Mouse (Mus musculus): ENCODE measurements at regions not wholly inside any gene's neighbourhood (a gene's known extent, or its start where the extent isn't known, plus 50 kb on each side); places are given as distances from the start of the nearest gene placed in this dataset.
"Not testable (repeated sequence)": the region's sequence is repeated elsewhere in the genome, so short reads cannot be mapped to it uniquely, and the experiment has no call there.

DNA sequence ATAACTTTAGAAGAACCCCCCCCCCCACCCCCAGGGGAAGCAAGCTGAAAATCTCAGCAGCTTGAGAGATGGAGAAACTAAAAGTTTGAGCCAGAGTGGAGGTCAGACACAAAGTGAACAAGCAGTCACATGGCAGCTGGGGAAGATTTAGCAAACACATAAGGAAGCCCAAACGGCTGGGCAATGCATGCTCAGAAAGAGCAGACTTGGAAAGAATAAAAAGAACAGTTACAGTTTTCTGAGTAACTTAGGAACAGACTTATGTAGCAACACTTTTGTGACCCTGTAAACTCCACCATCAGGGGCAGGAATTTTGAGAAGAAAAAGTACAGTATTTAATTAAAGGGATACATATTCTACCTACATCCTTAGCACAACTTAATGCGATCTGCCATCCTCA lies 1089.2 kb downstream of the Sorcs3 start:
- no peak overlapping the region for H3K4me2 ChIP-seq (ENCODE audit: low read depth, low read length)
- H3K4me3 ChIP-seq (ENCODE audit: low read length) = no peak overlapping the region
- H3K4me1 ChIP-seq (ENCODE audit: control insufficient read depth, insufficient read depth, low read length) = no peaks in the 10 kb centered on the region
- H3K27ac ChIP-seq (ENCODE audit: low read length) = no peak overlapping the region
- H3K9me3 ChIP-seq (ENCODE audit: control insufficient read depth, low read length) = no peaks in the 10 kb centered on the region
- WGBS = 72% methylated on average over 2 of the region's 2 CpGs
- ATAC-seq = no peak
- no peaks in the 10 kb centered on the region for H3K27me3 ChIP-seq (replicated peaks; ENCODE audit: control insufficient read depth, insufficient read depth, low read length)
- H3K9ac ChIP-seq (ENCODE audit: low read depth, low read length) = no peak overlapping the region
- H3K36me3 ChIP-seq (ENCODE audit: control insufficient read depth, insufficient read depth, low read length) = no peaks in the 10 kb centered on the region

DNA sequence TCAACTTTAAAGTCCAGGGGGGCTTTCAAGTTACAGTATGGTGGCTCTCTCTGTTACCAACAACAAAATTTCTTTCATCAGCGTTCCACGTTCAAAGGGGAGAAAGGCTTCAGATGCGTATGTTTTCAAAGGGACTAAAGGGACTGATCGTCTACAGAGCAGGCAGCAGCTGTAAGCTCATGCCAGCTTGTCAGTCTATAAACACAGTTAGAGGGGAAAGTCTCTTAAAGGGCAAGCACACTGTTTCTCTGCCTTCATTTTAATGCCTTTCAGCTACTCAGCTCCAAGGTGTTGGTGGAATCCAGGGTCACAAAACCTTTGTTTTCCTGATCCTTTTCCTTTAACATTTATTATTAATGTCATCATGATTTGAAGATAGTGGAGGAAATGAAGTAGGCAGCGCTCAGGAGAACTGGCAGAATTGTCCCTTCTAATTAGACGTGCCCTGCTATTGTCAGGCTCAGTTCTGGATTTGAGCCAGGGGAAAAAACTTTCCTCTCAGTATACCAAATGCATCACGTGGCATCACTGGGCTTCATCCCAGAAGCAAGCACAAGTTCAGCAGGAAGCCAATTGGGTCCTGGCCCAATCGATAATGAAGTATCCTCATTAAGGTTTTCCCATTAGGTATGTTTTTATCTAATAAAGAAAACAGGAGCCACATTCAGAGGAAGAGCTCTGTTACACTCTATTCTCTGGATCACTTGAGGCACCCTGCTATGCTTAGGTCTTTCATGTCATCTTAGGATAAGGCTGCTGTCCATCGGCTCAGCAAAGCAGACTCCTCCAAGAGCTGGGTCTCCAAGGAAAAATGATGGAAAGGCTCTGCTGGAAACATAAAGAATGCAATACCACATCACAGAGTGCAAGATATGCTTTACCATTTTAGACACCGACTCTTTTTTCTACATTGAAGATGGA lies 1093.8 kb downstream of the Sorcs3 start:
- Histone ChIP-seq H3K36me3 (ENCODE audit: control insufficient read depth, insufficient read depth, low read length) (no peaks in the 10 kb centered on the region), H3K27me3 (replicated peaks; ENCODE audit: control insufficient read depth, insufficient read depth, low read length) (no peaks in the 10 kb centered on the region), H3K4me2 (ENCODE audit: low read depth, low read length) (no peak overlapping the region), H3K9ac (ENCODE audit: low read depth, low read length) (no peak overlapping the region), H3K4me1 (ENCODE audit: control insufficient read depth, insufficient read depth, low read length) (no peaks in the 10 kb centered on the region), H3K9me3 (ENCODE audit: control insufficient read depth, low read length) (no peaks in the 10 kb centered on the region), H3K4me3 (ENCODE audit: low read length) (no peak overlapping the region), H3K27ac (ENCODE audit: low read length) (no peak overlapping the region)
- WGBS = 34% methylated on average over 10 of the region's 10 CpGs
- no peak for ATAC-seq

DNA sequence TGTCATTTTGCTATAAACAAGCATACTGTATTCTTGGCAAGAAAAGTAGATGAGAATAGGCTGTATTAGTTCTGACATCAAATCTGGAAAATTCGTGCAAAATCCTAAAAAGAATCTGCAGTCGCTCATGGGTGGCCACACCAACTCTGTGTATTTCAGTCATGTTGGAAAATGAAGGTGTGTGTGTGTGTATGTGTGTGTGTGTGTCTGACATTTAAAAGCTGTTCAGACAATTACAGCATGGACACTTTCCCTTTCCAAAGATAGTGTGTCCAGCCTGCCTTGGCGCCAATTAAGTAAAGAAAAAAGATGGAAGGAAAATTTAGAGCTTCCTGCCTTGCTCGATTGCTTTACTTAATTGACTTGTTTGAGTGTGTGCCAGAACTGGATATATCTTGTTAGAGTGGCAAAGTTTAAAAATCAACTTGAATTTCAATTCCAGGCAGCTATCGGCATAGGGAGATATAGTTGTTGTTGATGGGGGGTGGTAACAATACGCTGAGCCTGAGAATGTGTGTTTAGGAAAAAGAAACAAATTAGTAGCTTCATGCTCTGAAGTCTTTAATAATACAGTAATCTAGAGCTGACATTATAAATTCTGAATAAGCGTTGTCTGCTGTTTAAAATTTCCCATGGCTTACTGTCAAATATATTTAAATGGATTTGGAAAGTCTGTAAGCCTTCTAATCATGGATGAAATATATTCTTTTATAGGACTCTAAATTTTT lies 1095.7 kb downstream of the Sorcs3 start:
- H3K27me3 ChIP-seq (replicated peaks; ENCODE audit: control insufficient read depth, insufficient read depth, low read length) = no peaks in the 10 kb centered on the region
- H3K9me3 ChIP-seq (ENCODE audit: control insufficient read depth, low read length) = no peaks in the 10 kb centered on the region
- 57% methylated on average over 7 of the region's 7 CpGs for WGBS
- no peaks in the 10 kb centered on the region for H3K36me3 ChIP-seq (ENCODE audit: control insufficient read depth, insufficient read depth, low read length)
- no peak overlapping the region for H3K4me3 ChIP-seq (ENCODE audit: low read length)
- ATAC-seq = peak; percentile 33; the same call in 1 of the 2 replicates
- H3K9ac ChIP-seq (ENCODE audit: low read depth, low read length) = no peak overlapping the region
- H3K4me1 ChIP-seq (ENCODE audit: control insufficient read depth, insufficient read depth, low read length) = no peaks in the 10 kb centered on the region
- no peak overlapping the region for H3K4me2 ChIP-seq (ENCODE audit: low read depth, low read length)
- H3K27ac ChIP-seq (ENCODE audit: low read length) = no peak overlapping the region

DNA sequence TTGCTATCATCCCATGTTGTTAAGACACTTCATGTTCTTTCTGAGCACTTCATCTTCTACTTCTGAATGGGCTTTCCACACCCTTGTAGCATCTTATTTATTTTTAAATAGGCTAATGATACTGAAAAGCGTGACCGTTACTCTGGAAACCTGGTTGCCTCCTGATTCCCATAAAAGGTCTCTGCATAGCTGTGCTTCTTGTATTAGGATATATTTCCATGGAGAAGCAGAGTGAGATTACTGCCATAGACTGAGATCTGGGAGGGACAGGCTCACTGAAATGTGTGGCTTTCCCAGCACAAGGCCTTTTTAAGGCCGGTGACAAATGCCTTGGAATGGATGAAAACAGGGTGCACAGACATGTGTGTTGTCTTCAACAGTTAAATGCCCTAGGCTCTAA lies 1100.0 kb downstream of the Sorcs3 start:
- Histone ChIP-seq H3K27ac (ENCODE audit: low read length) (no peak overlapping the region), H3K4me1 (ENCODE audit: control insufficient read depth, insufficient read depth, low read length) (no peaks in the 10 kb centered on the region), H3K36me3 (ENCODE audit: control insufficient read depth, insufficient read depth, low read length) (no peaks in the 10 kb centered on the region), H3K4me2 (ENCODE audit: low read depth, low read length) (no peak overlapping the region), H3K9me3 (ENCODE audit: control insufficient read depth, low read length) (no peaks in the 10 kb centered on the region), H3K4me3 (ENCODE audit: low read length) (no peak overlapping the region), H3K9ac (ENCODE audit: low read depth, low read length) (no peak overlapping the region), H3K27me3 (replicated peaks; ENCODE audit: control insufficient read depth, insufficient read depth, low read length) (no peaks in the 10 kb centered on the region)
- ATAC-seq = no peak
- 91% methylated on average over 3 of the region's 3 CpGs for WGBS

DNA sequence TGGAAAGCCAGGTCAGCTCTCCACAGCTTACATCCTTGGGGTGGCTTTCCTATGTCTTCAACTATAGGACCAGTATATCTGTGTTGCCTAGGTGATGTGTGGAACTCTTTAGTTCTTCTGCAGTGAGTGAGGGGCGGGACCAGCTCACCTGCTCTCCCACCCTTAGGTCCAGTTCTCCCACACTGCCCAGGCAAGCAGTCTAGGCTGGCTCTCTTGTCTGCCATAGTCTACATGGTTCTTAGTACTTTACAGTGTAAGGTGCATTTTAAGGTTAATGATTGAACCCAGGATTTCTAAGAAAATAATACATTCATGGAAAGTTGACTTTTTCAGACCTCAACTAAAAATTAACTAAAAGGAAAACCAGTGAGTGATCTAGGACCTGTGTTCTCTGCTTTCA lies 1108.4 kb downstream of the Sorcs3 start:
- Histone ChIP-seq H3K9ac (ENCODE audit: low read depth, low read length) (no peak overlapping the region), H3K4me1 (ENCODE audit: control insufficient read depth, insufficient read depth, low read length) (no peaks in the 10 kb centered on the region), H3K4me3 (ENCODE audit: low read length) (no peak overlapping the region), H3K27me3 (replicated peaks; ENCODE audit: control insufficient read depth, insufficient read depth, low read length) (no peaks in the 10 kb centered on the region), H3K36me3 (ENCODE audit: control insufficient read depth, insufficient read depth, low read length) (no peaks in the 10 kb centered on the region), H3K27ac (ENCODE audit: low read length) (no peak overlapping the region), H3K4me2 (ENCODE audit: low read depth, low read length) (no peak overlapping the region), H3K9me3 (ENCODE audit: control insufficient read depth, low read length) (no peaks in the 10 kb centered on the region)
- WGBS = 87% methylated on average over 1 of the region's 1 CpGs
- ATAC-seq = no peak

DNA sequence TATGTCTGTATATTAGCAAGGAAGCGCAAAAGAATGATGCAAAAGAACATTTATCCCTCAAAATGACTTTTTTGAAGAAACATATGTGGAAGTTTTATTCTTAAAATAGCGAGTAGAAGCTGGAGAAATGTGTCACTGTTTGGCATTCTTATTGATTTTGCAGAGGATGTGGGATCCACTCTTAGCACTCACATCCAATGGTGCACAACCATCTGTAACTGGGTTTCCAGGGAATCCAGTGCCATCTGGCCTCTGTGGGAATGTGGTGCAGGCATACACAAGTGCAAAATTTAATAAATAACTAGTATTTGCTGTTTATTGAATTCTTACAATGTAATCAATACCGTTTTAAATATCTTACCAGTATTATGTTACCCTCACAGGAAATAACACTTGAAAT lies 1153.8 kb downstream of the Sorcs3 start:
- Histone ChIP-seq H3K9ac (ENCODE audit: low read depth, low read length) (no peak overlapping the region), H3K4me3 (ENCODE audit: low read length) (no peak overlapping the region), H3K27me3 (replicated peaks; ENCODE audit: control insufficient read depth, insufficient read depth, low read length) (no peaks in the 10 kb centered on the region), H3K4me2 (ENCODE audit: low read depth, low read length) (no peak overlapping the region), H3K4me1 (ENCODE audit: control insufficient read depth, insufficient read depth, low read length) (no peaks in the 10 kb centered on the region), H3K27ac (ENCODE audit: low read length) (no peak overlapping the region), H3K36me3 (ENCODE audit: control insufficient read depth, insufficient read depth, low read length) (no peaks in the 10 kb centered on the region), H3K9me3 (ENCODE audit: control insufficient read depth, low read length) (no peaks in the 10 kb centered on the region)
- 85% methylated on average over 3 of the region's 3 CpGs for WGBS
- no peak for ATAC-seq

DNA sequence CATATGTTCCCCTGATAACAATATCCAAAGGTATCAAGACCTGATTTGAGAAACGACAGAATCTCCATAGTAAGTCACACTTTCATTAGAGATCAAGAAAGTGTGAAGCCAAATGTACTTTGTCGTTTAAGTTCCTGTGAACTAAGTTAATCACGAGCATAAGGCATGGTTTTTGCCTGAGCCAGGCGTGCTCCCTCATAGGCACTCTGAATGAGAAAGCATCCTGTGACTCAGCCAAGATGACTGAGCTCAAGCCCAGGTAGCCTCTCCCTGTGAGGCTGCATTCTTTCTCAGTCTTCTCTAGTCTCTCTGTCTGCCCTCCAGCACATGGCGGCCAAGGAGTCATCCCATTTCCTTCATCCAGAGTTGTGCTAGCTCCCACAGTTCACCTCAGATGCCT lies 1154.9 kb downstream of the Sorcs3 start:
- no peaks in the 10 kb centered on the region for H3K36me3 ChIP-seq (ENCODE audit: control insufficient read depth, insufficient read depth, low read length)
- H3K27ac ChIP-seq (ENCODE audit: low read length) = no peak overlapping the region
- WGBS = 86% methylated on average over 5 of the region's 5 CpGs
- H3K27me3 ChIP-seq (replicated peaks; ENCODE audit: control insufficient read depth, insufficient read depth, low read length) = no peaks in the 10 kb centered on the region
- ATAC-seq = no peak
- H3K4me1 ChIP-seq (ENCODE audit: control insufficient read depth, insufficient read depth, low read length) = no peaks in the 10 kb centered on the region
- no peaks in the 10 kb centered on the region for H3K9me3 ChIP-seq (ENCODE audit: control insufficient read depth, low read length)
- no peak overlapping the region for H3K4me3 ChIP-seq (ENCODE audit: low read length)
- no peak overlapping the region for H3K9ac ChIP-seq (ENCODE audit: low read depth, low read length)
- H3K4me2 ChIP-seq (ENCODE audit: low read depth, low read length) = no peak overlapping the region

DNA sequence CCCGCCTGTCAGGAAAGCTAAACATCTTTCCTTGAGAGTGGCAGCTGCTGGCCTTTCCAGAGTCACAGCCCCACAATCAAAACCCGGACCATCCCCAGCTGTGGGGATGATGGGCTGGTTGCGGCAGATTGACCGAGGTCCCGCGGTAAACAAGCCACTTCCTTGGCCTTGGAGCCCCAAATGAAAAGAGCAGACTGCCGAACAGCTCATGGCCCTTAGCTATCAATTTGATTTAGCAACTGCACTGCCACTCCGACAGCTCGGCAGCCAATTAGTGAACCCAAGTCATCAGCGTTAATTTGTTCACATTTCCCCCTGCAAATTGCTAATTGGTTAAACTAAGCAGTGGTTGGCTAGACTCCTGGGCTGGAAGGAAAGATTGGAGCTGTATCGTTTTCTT lies 1155.3 kb downstream of the Sorcs3 start:
- H3K36me3 ChIP-seq (ENCODE audit: control insufficient read depth, insufficient read depth, low read length); H3K27me3 ChIP-seq (replicated peaks; ENCODE audit: control insufficient read depth, insufficient read depth, low read length); H3K9ac ChIP-seq (ENCODE audit: low read depth, low read length); H3K4me2 ChIP-seq (ENCODE audit: low read depth, low read length); H3K4me3 ChIP-seq (ENCODE audit: low read length); ATAC-seq; H3K27ac ChIP-seq (ENCODE audit: low read length); H3K4me1 ChIP-seq (ENCODE audit: control insufficient read depth, insufficient read depth, low read length); H3K9me3 ChIP-seq (ENCODE audit: control insufficient read depth, low read length): not testable (repeated sequence)
- 81% methylated on average over 10 of the region's 11 CpGs for WGBS

DNA sequence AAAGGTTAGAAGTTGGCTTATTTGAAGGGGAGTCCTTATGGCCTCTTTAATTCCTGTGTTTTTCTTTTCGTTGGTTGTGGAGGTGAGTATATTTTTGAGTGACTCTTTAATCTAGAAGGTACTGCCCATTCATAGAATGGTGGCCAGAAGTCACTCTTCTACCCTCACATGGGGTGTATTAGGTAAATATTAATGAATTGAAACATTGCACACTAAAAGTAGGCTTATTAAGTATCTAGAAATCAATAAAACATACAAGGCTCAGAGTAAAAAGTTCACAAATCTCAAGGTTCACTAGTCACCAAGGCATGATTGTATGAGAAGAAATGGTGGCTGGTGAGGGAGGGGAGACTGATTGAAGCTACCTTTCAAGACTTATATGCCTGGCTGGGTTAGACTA lies 1167.1 kb downstream of the Sorcs3 start:
- no peak overlapping the region for H3K27ac ChIP-seq (ENCODE audit: low read length)
- H3K9ac ChIP-seq (ENCODE audit: low read depth, low read length) = no peak overlapping the region
- no peak for ATAC-seq
- no peak overlapping the region for H3K4me2 ChIP-seq (ENCODE audit: low read depth, low read length)
- no peak overlapping the region for H3K4me3 ChIP-seq (ENCODE audit: low read length)
- H3K36me3 ChIP-seq (ENCODE audit: control insufficient read depth, insufficient read depth, low read length) = no peaks in the 10 kb centered on the region
- H3K4me1 ChIP-seq (ENCODE audit: control insufficient read depth, insufficient read depth, low read length) = no peaks in the 10 kb centered on the region
- WGBS = 54% methylated on average over 1 of the region's 1 CpGs
- no peaks in the 10 kb centered on the region for H3K9me3 ChIP-seq (ENCODE audit: control insufficient read depth, low read length)
- H3K27me3 ChIP-seq (replicated peaks; ENCODE audit: control insufficient read depth, insufficient read depth, low read length) = no peaks in the 10 kb centered on the region

Measured in intestine, embryonic 16.5 days (tissue).